Mouse (Mus musculus) cortical plate, adult 2 months (tissue): ENCODE measurements around the gene Acadvl.

Source experiments
- CTCF ChIP-seq: fragments of 200-500 bp; IDR thresholded peaks from 2 replicates; pipeline ENCODE4 v1.5.1; 2011; ENCODE audit warnings: mild to moderate bottlenecking, control low read depth, low read length; ENCODE audit not compliant: insufficient read depth; ENCODE audit errors: extremely low read depth
- POLR2A ChIP-seq: fragments of 200-500 bp; IDR thresholded peaks from 2 replicates; pipeline ENCODE4 v1.6.1; 2011; ENCODE audit warnings: mild to moderate bottlenecking, low read length, control low read depth; ENCODE audit not compliant: insufficient read depth; ENCODE audit errors: extremely low read depth

- TF ChIP-seq CTCF (peak; percentile 33; the same call in 1 of the 2 replicates), POLR2A (no peak)
These were observed 34.6 kb upstream of the Acadvl start for GRCm38 (mm10) chr11:70049816-70050215.
